Mouse (Mus musculus) liver (tissue): ENCODE data around the gene Wnt16.

Source experiments
- DNase-seq: peaks from one replicate; pipeline ENCODE4 v3.0.0-alpha.2; 2020; ENCODE audit warnings: mixed read lengths

The Wnt16 gene

DNA sequence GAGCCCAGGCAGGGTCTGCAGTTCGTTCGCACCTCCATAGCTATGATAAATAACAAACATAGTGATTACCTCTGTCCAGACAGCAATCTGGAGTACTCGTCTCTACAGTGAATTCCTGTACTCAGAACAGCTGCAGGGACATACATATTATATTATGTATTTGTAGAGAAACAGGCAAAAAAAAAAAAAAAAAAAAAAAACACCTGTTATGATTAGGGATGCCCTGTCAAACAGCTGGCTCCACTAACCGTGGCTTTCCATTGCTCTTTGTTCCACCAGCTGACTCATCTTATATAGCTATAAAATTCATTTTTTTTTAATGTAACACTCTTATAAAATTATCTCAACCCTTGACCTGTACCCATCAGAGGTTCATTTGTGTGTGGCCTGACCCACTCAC lies 38.3 kb downstream of the Wnt16 start:
- DNase-seq = no peak

DNA sequence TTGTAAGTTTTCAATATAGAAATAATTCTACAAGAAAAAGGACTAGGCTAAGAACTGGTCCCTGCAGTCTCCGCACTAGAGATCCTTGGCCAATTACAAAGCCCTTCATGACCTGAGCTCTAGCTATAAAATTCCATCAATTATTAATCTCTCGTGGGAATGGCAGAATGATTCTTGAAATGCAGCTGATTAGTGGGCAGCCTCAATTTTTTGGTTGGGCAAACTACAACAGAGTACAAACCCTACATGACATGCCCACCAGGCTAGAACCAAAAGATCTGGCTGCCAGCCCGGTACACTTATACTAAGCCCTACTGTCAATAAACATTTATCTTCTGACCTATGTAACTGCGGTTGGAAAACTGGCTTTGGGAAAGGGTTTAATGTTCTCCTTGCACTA lies 39.1 kb downstream of the Wnt16 start:
- no peak for DNase-seq

DNA sequence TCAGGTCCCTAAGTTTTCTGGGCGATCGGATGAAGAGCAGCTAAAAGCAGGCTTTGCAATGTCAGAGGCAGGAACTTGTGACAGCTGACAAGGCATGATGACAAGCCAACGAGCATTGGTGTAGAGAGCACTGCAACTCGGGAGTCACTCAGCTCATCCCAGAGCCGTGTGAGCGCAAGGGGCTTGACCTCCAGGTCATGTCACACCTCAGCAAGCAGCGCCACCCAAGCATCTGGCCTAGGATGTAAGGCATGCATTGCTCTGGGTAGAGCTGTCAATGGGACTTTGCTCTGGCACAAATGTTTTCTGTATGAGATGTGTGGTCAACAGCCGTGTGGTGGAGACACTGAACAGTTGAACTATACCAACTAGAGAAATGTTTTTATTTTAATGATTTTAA lies 39.9 kb downstream of the Wnt16 start:
- no peak for DNase-seq

DNA sequence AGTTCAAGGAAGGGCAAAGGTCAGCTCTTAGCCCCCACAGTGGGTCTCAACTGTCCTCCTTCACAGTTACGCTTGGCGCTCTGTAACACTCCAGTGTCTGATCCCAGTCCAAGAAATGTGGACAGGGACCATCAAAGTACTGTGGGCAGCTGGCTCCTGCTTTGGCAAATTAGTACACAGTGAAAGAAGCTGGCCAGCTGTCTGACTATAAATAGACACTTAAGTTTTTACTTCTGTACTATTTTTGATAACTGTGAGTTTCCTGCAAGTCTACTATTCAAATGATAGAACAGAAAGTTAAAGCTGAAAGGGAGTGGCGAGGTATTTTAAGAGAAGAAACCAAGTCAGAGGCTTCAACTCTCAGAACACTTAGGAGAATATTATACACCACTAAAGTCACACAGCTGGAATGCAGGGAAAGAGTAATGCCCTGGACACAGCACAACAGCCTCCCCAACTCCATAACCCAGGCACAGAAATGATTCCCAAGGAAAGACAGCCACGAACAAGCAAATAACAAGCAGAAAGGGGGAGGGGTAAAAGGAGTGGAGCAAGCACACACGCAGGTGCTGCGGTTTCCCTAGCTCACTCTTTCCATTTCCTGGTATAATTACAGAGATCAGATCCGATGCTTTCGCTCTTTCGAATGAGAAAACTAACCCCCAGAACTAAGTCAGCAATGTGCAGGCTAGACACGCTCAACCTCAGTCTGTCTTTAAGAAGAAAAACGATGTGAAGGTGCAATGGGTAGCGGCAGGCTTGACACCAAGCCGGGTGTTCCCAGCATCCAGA lies 42.3 kb downstream of the Wnt16 start:
- no peak for DNase-seq

DNA sequence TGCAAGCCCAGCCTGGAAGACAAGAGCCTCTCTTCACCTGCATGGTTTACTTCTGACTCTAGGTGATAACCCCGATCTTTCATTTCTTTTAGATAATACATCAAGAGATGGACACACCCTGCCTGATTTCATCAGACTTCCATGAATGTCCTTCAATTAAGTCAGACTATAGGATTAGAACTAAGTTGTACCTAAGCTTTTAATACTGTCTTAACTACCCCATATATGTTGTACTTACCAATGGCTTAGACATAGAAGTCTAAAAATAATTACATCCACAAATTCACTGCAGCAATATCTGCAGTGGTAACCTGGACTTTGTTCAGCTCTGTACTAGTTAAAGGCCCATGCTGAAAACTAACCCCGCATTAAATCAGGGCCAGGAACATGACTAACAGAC lies 44.5 kb downstream of the Wnt16 start:
- DNase-seq = no peak

DNA sequence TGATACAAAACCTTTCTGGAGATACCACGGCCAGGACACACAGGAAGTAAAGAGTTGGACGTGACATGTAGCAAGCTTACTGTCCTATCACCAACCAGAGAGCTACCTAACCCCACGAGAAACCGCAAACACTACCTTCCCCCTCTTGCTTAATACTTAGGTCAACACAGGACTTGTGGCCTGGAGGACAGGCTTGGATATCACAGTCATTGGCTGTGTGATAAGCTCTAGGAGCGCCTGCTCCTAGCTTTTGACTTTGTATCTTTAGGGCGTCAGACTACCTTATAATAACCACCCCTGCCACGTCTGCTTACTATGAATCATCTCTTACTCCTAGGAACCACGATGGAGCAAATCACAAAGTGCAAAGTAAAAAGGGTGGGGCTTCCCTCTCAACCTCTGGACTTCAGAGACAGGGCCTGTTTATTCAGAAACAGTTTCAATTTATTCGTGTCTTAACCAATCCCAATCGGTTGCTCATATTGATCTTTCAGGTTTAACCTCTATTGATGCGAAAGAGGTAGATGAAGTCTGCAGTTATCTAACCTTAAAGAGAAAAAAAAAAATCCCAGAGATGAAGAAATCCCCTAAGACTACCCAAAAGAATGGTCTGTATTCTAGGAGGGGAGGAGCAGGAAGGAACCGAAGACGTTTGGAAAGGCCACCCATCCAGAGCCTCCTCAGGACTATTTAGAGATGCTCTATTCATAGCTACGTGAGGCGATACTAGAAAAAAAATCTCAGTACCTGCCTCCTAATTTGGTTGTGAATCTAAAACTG lies 51.9 kb downstream of the Wnt16 start:
- no peak for DNase-seq

DNA sequence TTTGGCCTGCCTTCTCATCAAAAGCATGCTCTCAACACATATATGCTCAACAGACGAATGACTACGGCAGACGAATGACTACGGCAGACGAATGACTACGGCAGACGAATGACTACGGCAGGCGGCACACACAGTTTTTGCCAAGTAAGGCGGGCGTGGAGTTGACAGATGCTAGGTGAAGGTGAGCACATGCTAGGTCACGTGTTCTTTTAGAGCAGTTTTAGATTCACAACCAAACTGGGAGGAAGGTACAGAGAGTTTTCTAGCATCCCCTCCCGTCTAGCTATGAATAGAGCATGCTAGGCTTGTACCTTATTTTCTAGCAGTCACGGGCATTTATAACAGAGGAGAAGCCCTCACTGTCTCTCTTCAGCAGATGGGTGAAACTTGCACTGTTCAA lies 52.8 kb downstream of the Wnt16 start:
- DNase-seq = no peak

DNA sequence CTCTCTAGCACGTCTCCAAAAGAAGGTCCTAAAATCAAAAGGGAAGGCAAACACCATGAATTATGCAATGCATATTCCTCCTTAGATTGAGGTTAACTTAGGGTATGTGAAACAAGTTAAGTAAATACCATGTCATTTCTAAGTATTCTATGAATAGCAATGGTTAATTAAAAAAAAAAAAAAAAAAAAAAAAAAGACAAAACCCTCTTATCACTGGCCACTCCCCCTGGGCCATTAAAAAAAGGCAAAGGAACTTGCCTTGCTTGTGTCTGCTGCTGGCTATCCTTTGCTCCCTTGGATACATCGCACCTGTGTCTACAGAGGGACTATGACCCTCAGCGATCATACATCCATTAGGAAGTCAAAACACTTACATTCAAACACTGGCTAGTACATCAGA lies 55.3 kb downstream of the Wnt16 start:
- no peak for DNase-seq

DNA sequence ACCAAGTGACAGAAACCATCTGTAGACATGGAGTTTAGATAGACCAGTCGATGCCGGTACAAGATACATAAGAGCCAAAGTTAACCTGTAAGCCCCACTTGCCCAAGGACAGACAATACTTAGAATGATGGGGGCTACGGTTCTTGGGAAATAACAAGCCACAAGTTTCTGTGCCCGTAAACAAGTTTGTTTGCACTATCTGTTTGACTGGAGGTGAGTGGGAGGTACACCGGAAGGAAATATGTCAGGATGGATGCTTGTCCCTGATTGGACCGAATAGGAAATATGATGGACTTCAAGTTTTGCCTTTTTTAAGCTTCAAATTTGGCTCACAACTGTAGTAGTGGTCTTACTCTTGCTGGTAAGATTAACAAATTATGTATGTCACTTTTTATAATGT lies 55.7 kb downstream of the Wnt16 start:
- no peak for DNase-seq

DNA sequence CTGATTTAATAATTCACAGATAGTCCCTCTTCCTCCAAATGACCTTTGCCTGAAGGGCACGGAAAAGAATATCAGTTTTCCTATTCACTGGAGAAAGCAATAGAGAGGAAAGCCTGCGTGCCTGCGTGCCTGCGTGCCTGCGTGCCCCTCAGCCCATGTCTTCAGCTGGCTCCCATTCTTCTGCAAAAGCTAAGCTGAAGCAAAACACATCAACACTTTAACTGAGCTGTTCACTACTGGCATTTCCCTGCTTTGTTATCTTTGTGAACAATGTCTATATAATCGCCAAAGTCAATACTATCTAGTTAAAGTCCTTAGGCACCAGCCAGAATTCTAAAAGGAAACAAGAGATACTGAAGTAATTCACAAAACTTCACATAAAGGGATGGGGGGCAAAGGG lies 56.4 kb downstream of the Wnt16 start:
- no peak for DNase-seq

DNA sequence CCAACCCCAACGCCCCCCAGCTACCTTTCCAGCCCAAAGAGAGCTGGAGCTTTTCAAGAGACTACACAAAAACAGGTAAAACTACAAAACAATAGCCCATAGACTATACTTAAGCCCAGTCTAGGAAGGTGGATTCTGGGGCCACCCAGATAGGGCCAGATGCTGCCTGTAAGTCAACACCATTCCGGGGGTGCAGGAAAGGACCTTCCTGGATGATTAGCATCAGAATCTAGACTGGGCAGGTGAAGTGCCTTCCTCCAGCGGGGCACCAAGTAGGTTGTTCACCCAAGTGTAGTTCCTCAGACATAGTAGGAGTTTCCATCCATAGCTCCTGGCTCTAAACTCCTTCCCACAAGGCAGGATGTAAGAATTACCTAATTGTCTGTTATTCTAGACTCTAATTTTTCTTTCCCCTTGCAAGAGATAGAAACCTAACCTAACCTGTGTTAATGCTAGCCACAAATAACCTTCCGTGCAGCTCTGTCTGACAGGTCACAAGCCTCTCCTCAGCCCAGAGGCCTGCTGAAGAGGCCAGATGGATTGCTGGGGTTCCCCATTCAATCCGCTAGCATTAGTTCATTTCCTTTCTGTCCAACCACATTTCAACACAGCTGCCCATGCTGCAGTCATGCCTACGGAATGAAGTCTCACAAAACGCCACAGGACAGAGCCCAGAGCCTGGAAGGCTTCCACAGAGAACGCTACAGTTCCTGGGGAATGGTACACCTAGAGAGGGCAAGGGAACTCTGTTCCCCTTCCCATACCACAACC lies 59.3 kb downstream of the Wnt16 start:
- DNase-seq = no peak
